Mouse (Mus musculus): Measurements from ENCODE around the gene Ubxn11. TPM values are rescaled to one million over a fixed set of nuclear protein-coding genes. Genes with fewer than 3 reads are reported as not detected.
"Not testable (repeated sequence)": the region's sequence is repeated elsewhere in the genome, so short reads cannot be mapped to it uniquely, and the experiment has no call there.

Ubxn11 gene
- polyA plus RNA-seq, 1 experiment from 2014 or later, result 1.3 TPM

GRCm38 (mm10) chr4:134129482-134129881, 27.1 kb downstream of the Ubxn11 start:
- 29% methylated on average over 6 of the region's 6 CpGs for WGBS
- Histone ChIP-seq H3K4me1 (replicated peaks; ENCODE audit: control insufficient read depth, insufficient read depth) (0 out of 2 replicates have a peak, but pooled peaks cover 2% of the 10 kb centered on the region), H3K27me3 (ENCODE audit: control insufficient read depth, insufficient read depth, low read length) (no peaks in the 10 kb centered on the region), H3K9me3 (ENCODE audit: control insufficient read depth, low read length) (no peaks in the 10 kb centered on the region), H3K9ac (ENCODE audit: low read length) (peak overlapping the region; percentile 81), H3K27ac (replicated peaks) (peak overlapping the region; percentile 95), H3K4me2 (replicated peaks; ENCODE audit: low read depth) (peak overlapping the region; percentile 79), H3K36me3 (ENCODE audit: control insufficient read depth, insufficient read depth, low read length) (peaks cover 2% of the 10 kb centered on the region; the same call in 1 of the 2 replicates), H3K4me3 (ENCODE audit: low read depth, low read length) (peak overlapping the region; percentile 84)
- no peak for TF ChIP-seq CTCF (IDR thresholded peaks at IDR 0.05; ENCODE audit: low read depth)
- no peak for TF ChIP-seq EP300 (optimal IDR thresholded peaks at IDR 0.05)
- peak; percentile 48 for DNase-seq (ENCODE audit: low spot score)
- no peak for ATAC-seq (ENCODE audit: low FRiP score, low TSS enrichment)

GRCm38 (mm10) chr4:134132117-134132516, 29.7 kb downstream of the Ubxn11 start:
- Histone ChIP-seq H3K4me2 (replicated peaks; ENCODE audit: low read depth) (no peak overlapping the region), H3K9ac (ENCODE audit: low read length) (no peak overlapping the region), H3K4me3 (ENCODE audit: low read depth, low read length) (no peak overlapping the region), H3K27ac (replicated peaks) (0 out of 2 replicates have a peak overlapping the region, but pooled peaks have one; percentile 8), H3K9me3 (ENCODE audit: control insufficient read depth, low read length) (no peaks in the 10 kb centered on the region), H3K36me3 (ENCODE audit: control insufficient read depth, insufficient read depth, low read length) (peaks cover 2% of the 10 kb centered on the region; the same call in 1 of the 2 replicates), H3K27me3 (ENCODE audit: control insufficient read depth, insufficient read depth, low read length) (no peaks in the 10 kb centered on the region), H3K4me1 (replicated peaks; ENCODE audit: control insufficient read depth, insufficient read depth) (0 out of 2 replicates have a peak, but pooled peaks cover 2% of the 10 kb centered on the region)
- WGBS, result 51% methylated on average over 3 of the region's 3 CpGs
- no peak for DNase-seq (ENCODE audit: low spot score)
- no peak for TF ChIP-seq CTCF (IDR thresholded peaks at IDR 0.05; ENCODE audit: low read depth)
- ATAC-seq (ENCODE audit: low FRiP score, low TSS enrichment), result no peak

- no peak overlapping the region for H3K4me3 ChIP-seq (ENCODE audit: low read depth, low read length)
- H3K4me1 ChIP-seq (replicated peaks; ENCODE audit: control insufficient read depth, insufficient read depth), result 0 out of 2 replicates have a peak, but pooled peaks cover 2% of the 10 kb centered on the region
- H3K36me3 ChIP-seq (ENCODE audit: control insufficient read depth, insufficient read depth, low read length), result peaks cover 2% of the 10 kb centered on the region; the same call in 1 of the 2 replicates
- ATAC-seq (ENCODE audit: low FRiP score, low TSS enrichment) (no peak), DNase-seq (ENCODE audit: low spot score) (no peak)
- WGBS, result 63% methylated on average over 8 of the region's 8 CpGs
- no peak overlapping the region for H3K4me2 ChIP-seq (replicated peaks; ENCODE audit: low read depth)
- H3K27ac ChIP-seq (replicated peaks), result 0 out of 2 replicates have a peak overlapping the region, but pooled peaks have one; percentile 8
- no peaks in the 10 kb centered on the region for H3K9me3 ChIP-seq (ENCODE audit: control insufficient read depth, low read length)
- no peaks in the 10 kb centered on the region for H3K27me3 ChIP-seq (ENCODE audit: control insufficient read depth, insufficient read depth, low read length)
- H3K9ac ChIP-seq (ENCODE audit: low read length), result no peak overlapping the region
- TF ChIP-seq EP300 (optimal IDR thresholded peaks at IDR 0.05), result no peak
- TF ChIP-seq CTCF (IDR thresholded peaks at IDR 0.05; ENCODE audit: low read depth), result no peak
Observed at GRCm38 (mm10) chr4:134132519-134133095, 30.2 kb downstream of the Ubxn11 start.

GRCm38 (mm10) chr4:134136280-134136926, 34.0 kb downstream of the Ubxn11 start:
- ATAC-seq (ENCODE audit: low FRiP score, low TSS enrichment) (no peak), DNase-seq (ENCODE audit: low spot score) (no peak)
- H3K4me2 ChIP-seq (replicated peaks; ENCODE audit: low read depth), result no peak overlapping the region
- peaks cover 2% of the 10 kb centered on the region; the same call in 1 of the 2 replicates for H3K36me3 ChIP-seq (ENCODE audit: control insufficient read depth, insufficient read depth, low read length)
- no peak overlapping the region for H3K9ac ChIP-seq (ENCODE audit: low read length)
- no peak overlapping the region for H3K4me3 ChIP-seq (ENCODE audit: low read depth, low read length)
- TF ChIP-seq EP300 (optimal IDR thresholded peaks at IDR 0.05) (no peak), CTCF (IDR thresholded peaks at IDR 0.05; ENCODE audit: low read depth) (no peak)
- 35% methylated on average over 3 of the region's 3 CpGs for whole genome bisulfite sequencing
- no peaks in the 10 kb centered on the region for H3K27me3 ChIP-seq (ENCODE audit: control insufficient read depth, insufficient read depth, low read length)
- no peak overlapping the region for H3K27ac ChIP-seq (replicated peaks)
- H3K9me3 ChIP-seq (ENCODE audit: control insufficient read depth, low read length), result no peaks in the 10 kb centered on the region
- H3K4me1 ChIP-seq (replicated peaks; ENCODE audit: control insufficient read depth, insufficient read depth), result no peaks in the 10 kb centered on the region

- 90% methylated on average over 2 of the region's 2 CpGs for WGBS
Observed at GRCm38 (mm10) chr4:134138857-134139256, 36.5 kb downstream of the Ubxn11 start.

GRCm38 (mm10) chr4:134144297-134144696, 41.9 kb downstream of the Ubxn11 start:
- not testable (repeated sequence) for H3K4me2 ChIP-seq (replicated peaks; ENCODE audit: low read depth); H3K9me3 ChIP-seq (ENCODE audit: control insufficient read depth, low read length); DNase-seq (ENCODE audit: low spot score); H3K36me3 ChIP-seq (ENCODE audit: control insufficient read depth, insufficient read depth, low read length); H3K9ac ChIP-seq (ENCODE audit: low read length); H3K4me3 ChIP-seq (ENCODE audit: low read depth, low read length); ATAC-seq (ENCODE audit: low FRiP score, low TSS enrichment); H3K4me1 ChIP-seq (replicated peaks; ENCODE audit: control insufficient read depth, insufficient read depth); H3K27me3 ChIP-seq (ENCODE audit: control insufficient read depth, insufficient read depth, low read length); H3K27ac ChIP-seq (replicated peaks)
- 97% methylated on average over 5 of the region's 5 CpGs for WGBS

More at GRCm38 (mm10) chr4:134138857-134139256, 36.5 kb downstream of the Ubxn11 start:
- DNase-seq (ENCODE audit: low spot score) (no peak), ATAC-seq (ENCODE audit: low FRiP score, low TSS enrichment) (no peak)
- H3K9ac ChIP-seq (ENCODE audit: low read length), result no peak overlapping the region
- no peak overlapping the region for H3K4me2 ChIP-seq (replicated peaks; ENCODE audit: low read depth)
- H3K27ac ChIP-seq (replicated peaks), result no peak overlapping the region
- no peak for TF ChIP-seq EP300 (optimal IDR thresholded peaks at IDR 0.05)
- TF ChIP-seq CTCF (IDR thresholded peaks at IDR 0.05; ENCODE audit: low read depth), result peak; percentile 25
- no peak overlapping the region for H3K4me3 ChIP-seq (ENCODE audit: low read depth, low read length)
- H3K36me3 ChIP-seq (ENCODE audit: control insufficient read depth, insufficient read depth, low read length), result no peaks in the 10 kb centered on the region
- no peaks in the 10 kb centered on the region for H3K4me1 ChIP-seq (replicated peaks; ENCODE audit: control insufficient read depth, insufficient read depth)
- no peaks in the 10 kb centered on the region for H3K9me3 ChIP-seq (ENCODE audit: control insufficient read depth, low read length)
- H3K27me3 ChIP-seq (ENCODE audit: control insufficient read depth, insufficient read depth, low read length), result no peaks in the 10 kb centered on the region
